Mouse (Mus musculus): Measurements from ENCODE around the gene Rnpepl1. TPM values are rescaled to one million over a fixed set of nuclear protein-coding genes. Genes with fewer than 3 reads are reported as not detected.

Gene Rnpepl1
- polyA plus RNA-seq, 1 experiment, result 30.9 TPM

DNA sequence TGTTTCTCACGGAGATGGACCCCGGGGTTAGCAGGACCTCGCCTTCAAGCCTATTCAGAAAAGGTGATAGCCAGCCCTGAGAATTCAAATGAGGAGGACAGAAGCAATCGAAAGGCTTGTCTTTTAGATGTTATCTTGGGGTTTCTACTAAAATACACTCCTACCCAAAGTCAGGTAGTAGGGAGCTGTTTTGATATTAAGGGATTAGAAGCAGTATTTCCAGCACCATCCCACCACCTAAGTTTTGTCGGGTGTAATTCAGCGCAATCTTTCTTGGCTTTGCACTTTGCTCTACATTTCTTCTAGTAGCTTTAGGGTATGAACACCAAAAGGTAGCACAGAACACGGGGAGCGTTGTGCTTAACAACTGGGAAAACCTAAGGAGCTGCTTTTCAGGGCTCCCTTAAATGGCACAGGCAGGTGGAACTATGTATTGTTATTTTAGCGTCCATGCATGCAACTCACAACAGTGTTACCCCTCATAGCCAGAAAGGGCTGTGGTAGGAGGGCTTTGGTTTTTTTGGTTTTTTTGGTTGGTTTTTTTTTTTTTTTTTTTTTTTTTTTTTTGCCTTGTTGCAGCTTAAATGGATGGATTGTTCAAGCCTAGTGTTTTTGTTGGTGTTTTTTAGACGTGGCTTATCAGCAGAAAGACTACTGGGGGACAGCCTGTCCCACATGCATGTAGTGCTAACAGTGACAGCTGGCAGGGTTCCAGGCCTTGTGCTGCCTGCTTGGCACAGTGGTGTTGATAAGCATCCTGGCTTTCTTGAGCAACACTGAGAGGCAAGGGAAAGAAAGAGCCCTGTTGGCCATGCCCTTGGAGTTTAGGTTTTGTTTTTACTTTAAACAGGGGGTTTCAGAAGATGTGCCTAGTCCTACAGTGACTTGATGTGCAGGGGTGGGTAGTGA lies 24.7 kb downstream of the Rnpepl1 start:
- H3K27ac ChIP-seq (ENCODE audit: insufficient read depth, low read length), result 0 out of 2 replicates have a peak overlapping the region, but pooled peaks have one; percentile 4
- H3K4me1 ChIP-seq (ENCODE audit: control insufficient read depth, insufficient read depth, low read length), result peaks cover 4% of the 10 kb centered on the region; the same call in 1 of the 2 replicates
- TF ChIP-seq POLR2A (IDR thresholded peaks at IDR 0.05; ENCODE audit: low read depth, low read length) (no peak), CTCF (IDR thresholded peaks at IDR 0.05; ENCODE audit: borderline replicate concordance, insufficient read depth, low read length) (no peak)
- H3K4me3 ChIP-seq (ENCODE audit: insufficient read depth, low read length), result peak overlapping the region; percentile 73

DNA sequence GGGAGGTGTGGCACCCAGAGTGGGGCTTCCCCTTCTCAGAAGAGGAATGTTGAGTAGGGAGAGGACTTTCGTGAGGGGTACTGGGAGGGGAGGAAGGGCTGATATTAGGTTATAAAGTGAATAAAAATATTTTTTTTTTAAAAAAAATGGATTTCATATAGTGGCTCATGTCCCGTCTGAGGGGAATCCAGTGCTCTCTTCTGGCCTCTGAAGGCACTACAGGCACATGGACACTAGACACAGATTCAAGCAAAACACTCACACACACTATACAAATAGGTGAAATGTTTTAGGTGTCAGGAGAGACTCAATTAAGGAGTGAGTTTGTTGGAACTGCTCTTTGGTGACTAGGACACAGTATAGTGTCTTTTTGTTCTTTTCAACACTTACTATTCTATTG lies 25.4 kb downstream of the Rnpepl1 start:
- Histone ChIP-seq H3K4me1 (ENCODE audit: control insufficient read depth, insufficient read depth, low read length) (peaks cover 4% of the 10 kb centered on the region; the same call in 1 of the 2 replicates), H3K4me3 (ENCODE audit: insufficient read depth, low read length) (peak overlapping the region; percentile 73), H3K27ac (ENCODE audit: insufficient read depth, low read length) (no peak overlapping the region)
- TF ChIP-seq CTCF (IDR thresholded peaks at IDR 0.05; ENCODE audit: borderline replicate concordance, insufficient read depth, low read length) (no peak), POLR2A (IDR thresholded peaks at IDR 0.05; ENCODE audit: low read depth, low read length) (no peak)

DNA sequence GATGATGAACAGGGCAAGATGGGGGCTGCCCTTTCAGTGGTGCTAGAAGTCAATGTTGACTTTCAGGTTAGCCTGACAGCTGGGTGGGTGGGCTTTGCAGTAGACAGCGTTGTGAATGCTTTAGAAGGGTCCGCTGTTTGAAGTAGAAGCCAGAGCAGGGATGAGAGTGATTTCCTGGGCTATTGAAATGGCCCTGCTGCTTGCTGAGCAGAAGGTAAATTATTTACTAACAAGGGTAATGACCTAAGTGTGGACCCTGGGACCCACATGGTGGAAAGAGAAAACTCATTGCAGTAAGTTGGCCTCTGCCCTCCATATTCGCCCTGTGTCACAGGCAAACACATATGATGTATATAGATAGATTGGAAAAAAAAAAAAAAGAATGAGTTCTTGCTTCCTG lies 25.9 kb downstream of the Rnpepl1 start:
- TF ChIP-seq CTCF (IDR thresholded peaks at IDR 0.05; ENCODE audit: borderline replicate concordance, insufficient read depth, low read length) (no peak), POLR2A (IDR thresholded peaks at IDR 0.05; ENCODE audit: low read depth, low read length) (no peak)
- Histone ChIP-seq H3K27ac (ENCODE audit: insufficient read depth, low read length) (no peak overlapping the region), H3K4me1 (ENCODE audit: control insufficient read depth, insufficient read depth, low read length) (peaks cover 4% of the 10 kb centered on the region; the same call in 1 of the 2 replicates), H3K4me3 (ENCODE audit: insufficient read depth, low read length) (no peak overlapping the region)

DNA sequence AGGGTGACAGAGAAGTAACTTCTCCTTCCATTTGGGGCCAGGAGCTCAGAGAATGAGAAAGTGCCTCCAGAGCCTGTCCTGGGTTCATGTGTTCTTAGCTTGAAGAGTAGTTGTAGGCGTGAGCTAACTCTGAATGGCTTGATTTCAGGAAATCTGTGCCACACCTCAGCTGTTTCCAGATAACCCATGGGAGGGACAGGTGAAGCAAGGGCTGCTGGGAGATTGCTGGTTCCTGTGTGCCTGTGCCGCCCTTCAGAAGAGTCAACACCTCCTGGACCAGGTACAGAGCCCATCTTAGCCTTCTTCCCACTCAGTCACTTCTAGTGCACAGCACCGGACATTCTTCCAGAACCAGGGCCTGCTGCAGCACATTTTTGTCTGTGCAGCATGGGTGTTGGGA lies 27.2 kb downstream of the Rnpepl1 start:
- TF ChIP-seq CTCF (IDR thresholded peaks at IDR 0.05; ENCODE audit: borderline replicate concordance, insufficient read depth, low read length), result no peak
- no peak for TF ChIP-seq POLR2A (IDR thresholded peaks at IDR 0.05; ENCODE audit: low read depth, low read length)
- no peak overlapping the region for H3K27ac ChIP-seq (ENCODE audit: insufficient read depth, low read length)
- peaks cover 4% of the 10 kb centered on the region; the same call in 1 of the 2 replicates for H3K4me1 ChIP-seq (ENCODE audit: control insufficient read depth, insufficient read depth, low read length)
- no peak overlapping the region for H3K4me3 ChIP-seq (ENCODE audit: insufficient read depth, low read length)

DNA sequence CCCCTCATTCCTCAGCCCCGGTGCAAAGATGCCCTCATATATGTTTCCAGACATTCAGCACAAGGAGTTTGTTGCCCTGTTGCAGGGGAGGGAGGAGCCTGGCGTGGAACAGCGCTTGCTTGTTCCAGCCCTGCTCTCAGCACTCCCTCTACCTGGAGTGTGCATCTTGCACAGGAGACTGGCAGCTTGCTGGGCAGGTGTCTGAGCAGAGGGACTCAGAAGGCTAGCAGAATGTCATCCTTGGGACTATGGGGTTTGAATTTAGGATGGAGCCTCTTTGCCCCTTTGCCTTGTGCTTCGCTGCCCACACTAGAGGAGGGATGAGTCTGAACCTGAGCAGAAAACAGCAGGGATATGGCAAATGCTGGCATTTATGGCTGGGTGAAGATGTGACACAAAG lies 29.2 kb downstream of the Rnpepl1 start:
- no peak overlapping the region for H3K4me3 ChIP-seq (ENCODE audit: insufficient read depth, low read length)
- H3K4me1 ChIP-seq (ENCODE audit: control insufficient read depth, insufficient read depth, low read length), result peaks cover 4% of the 10 kb centered on the region; the same call in 1 of the 2 replicates
- TF ChIP-seq POLR2A (IDR thresholded peaks at IDR 0.05; ENCODE audit: low read depth, low read length) (no peak), CTCF (IDR thresholded peaks at IDR 0.05; ENCODE audit: borderline replicate concordance, insufficient read depth, low read length) (no peak)
- no peak overlapping the region for H3K27ac ChIP-seq (ENCODE audit: insufficient read depth, low read length)

DNA sequence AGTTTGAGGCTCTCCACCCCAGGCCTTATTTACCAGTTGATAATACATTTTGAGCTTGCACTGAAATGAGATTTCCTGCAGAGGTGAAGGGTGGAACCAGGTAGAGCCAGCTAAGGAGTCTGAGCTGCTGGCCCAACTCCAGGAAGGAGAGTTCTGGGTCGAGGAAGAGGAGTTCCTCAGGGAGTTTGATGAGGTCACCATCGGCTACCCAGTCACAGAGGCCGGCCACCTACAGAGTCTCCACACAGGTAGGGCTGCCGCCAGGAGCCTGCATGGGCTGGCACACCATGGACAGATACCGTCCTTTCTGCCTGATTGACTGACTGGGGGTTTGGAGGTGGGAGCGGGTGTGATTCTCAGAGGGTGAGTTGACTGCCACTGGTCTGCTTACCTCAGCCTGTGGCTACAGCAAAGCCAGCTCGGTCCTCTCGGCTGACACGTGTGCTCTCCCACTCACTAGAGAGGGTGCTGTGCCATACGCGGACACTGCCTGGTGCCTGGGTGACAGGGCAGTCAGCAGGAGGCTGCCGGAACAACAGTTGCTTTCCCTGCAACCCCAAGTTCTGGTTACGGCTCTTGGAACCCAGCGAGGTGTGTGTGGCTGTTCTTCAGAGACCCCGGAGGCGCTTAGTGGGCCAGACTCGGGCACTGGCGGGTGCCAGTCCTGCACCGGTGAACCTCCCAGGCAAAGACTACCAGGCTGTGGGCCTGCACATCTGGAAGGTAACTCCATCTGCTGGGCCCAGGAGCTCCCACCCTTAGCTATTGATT lies 32.8 kb downstream of the Rnpepl1 start:
- H3K27ac ChIP-seq (ENCODE audit: insufficient read depth, low read length), result no peak overlapping the region
- TF ChIP-seq POLR2A (IDR thresholded peaks at IDR 0.05; ENCODE audit: low read depth, low read length), result no peak
- no peak for TF ChIP-seq CTCF (IDR thresholded peaks at IDR 0.05; ENCODE audit: borderline replicate concordance, insufficient read depth, low read length)
- no peaks in the 10 kb centered on the region for H3K4me1 ChIP-seq (ENCODE audit: control insufficient read depth, insufficient read depth, low read length)
- H3K4me3 ChIP-seq (ENCODE audit: insufficient read depth, low read length), result no peak overlapping the region

DNA sequence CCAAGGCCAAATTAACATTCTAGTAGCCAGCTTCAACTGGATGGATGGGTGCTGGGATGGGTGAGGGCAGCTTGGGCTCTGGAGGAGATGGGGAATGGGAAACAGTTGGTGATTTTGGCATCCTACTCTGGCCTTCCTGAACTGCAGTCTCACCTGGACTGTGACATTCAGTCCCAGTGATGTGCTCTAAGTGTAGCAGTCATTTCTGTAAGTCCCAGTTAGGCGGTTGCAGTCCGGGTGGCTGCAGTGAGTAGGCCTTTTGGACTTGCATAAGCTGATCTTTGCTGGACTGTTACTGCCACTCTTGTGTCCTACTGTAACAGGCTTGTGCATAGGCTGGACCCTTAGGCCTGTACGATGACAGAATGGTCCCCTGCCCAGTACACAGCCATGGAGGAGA lies 37.4 kb downstream of the Rnpepl1 start:
- H3K27ac ChIP-seq (ENCODE audit: insufficient read depth, low read length), result no peak overlapping the region
- TF ChIP-seq POLR2A (IDR thresholded peaks at IDR 0.05; ENCODE audit: low read depth, low read length), result no peak
- no peak overlapping the region for H3K4me3 ChIP-seq (ENCODE audit: insufficient read depth, low read length)
- H3K4me1 ChIP-seq (ENCODE audit: control insufficient read depth, insufficient read depth, low read length), result no peaks in the 10 kb centered on the region

DNA sequence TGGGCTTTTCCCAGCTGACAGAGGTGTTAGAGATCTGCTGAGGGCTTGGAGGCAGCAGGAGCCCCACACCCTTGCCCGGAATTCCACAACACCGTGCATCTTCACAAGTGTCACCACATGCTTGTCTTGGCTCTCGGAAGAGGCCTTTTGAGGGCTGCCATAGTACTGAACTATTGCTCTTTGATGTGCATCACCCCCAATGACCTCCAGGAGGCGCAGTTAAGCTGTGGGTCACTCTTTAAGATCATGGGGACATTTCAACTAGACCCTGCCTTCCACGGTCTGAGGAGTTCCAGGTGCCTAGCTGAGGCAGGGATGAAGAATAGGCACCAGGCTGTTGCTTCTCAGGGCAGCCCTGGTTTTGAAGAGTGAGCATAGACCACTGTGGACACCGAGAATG lies 38.8 kb downstream of the Rnpepl1 start:
- H3K4me1 ChIP-seq (ENCODE audit: control insufficient read depth, insufficient read depth, low read length), result no peaks in the 10 kb centered on the region
- TF ChIP-seq POLR2A (IDR thresholded peaks at IDR 0.05; ENCODE audit: low read depth, low read length) (no peak), CTCF (IDR thresholded peaks at IDR 0.05; ENCODE audit: borderline replicate concordance, insufficient read depth, low read length) (no peak)
- H3K27ac ChIP-seq (ENCODE audit: insufficient read depth, low read length), result no peak overlapping the region
- no peak overlapping the region for H3K4me3 ChIP-seq (ENCODE audit: insufficient read depth, low read length)

DNA sequence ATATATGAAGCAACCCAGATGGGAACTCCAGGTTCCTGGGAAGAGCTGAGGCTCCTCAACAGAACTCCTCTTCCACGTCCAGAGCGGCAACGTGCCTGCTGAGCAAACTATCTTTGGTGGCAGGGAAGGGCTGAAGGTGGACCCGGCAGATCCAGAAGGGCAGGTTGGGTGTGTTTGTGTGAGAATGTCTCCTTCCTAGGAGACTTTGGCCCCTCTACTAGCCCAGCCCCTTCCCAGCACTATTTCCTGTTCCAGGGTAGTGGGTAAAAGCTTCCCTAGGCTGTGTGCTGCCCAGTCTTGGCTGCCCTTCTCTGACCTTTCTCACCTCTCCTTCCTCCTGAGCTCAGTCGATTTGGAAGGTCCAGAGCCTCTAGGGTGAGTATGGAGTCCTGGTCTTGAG lies 40.0 kb downstream of the Rnpepl1 start, which contains the start of gene Gpr35:
Gpr35 (plus strand) TSS at position 259 of the 400 bp plus-strand sequence.
- Histone ChIP-seq H3K4me3 (ENCODE audit: insufficient read depth, low read length) (no peak within 1 kb of the TSS), H3K4me1 (ENCODE audit: control insufficient read depth, insufficient read depth, low read length) (no peaks in the 10 kb centered on the region), H3K27ac (ENCODE audit: insufficient read depth, low read length) (no peak within 1 kb of the TSS)
- TF ChIP-seq POLR2A (IDR thresholded peaks at IDR 0.05; ENCODE audit: low read depth, low read length) (no peak), CTCF (IDR thresholded peaks at IDR 0.05; ENCODE audit: borderline replicate concordance, insufficient read depth, low read length) (no peak)
